Mouse (Mus musculus) T-helper 17 cell (primary cell): ENCODE measurements at regions not wholly inside any gene's neighbourhood (a gene's known extent, or its start where the extent isn't known, plus 50 kb on each side); places are given as distances from the start of the nearest gene placed in this dataset.

Experiments used
- in situ Hi-C, 2 experiments: fragments of 300-600 bp; cut with MboI, MseI; formaldehyde crosslinking; loops; 1 replicate in 1 of 2; 2 replicates in 1 of 2; pipeline ENCODE4 v1.15.1; 2025; ENCODE audit warnings: high pct_unique_total_duplicates in 2 of 2

- in situ Hi-C loops = loop anchor here in 1 of 2 experiments (10.0 kb wide), 1 partner anchor 314 kb away; no protein-coding TSS in a partner anchor
Observed at GRCm38 (mm10) chr10:38288689-38289283, 532.8 kb downstream of the Rfpl4b start.

GRCm38 (mm10) chr10:38269136-38269535 lies 552.4 kb downstream of the Rfpl4b start:
- in situ Hi-C loops = loop anchor here in 1 of 2 experiments (10.0 kb wide), 1 partner anchor 1204 kb away; no protein-coding TSS in a partner anchor

- in situ Hi-C loops = loop anchor here in 1 of 2 experiments (10.0 kb wide), 1 partner anchor 1201 kb away; no protein-coding TSS in a partner anchor
Observed at GRCm38 (mm10) chr10:38265564-38265963, 556.0 kb downstream of the Rfpl4b start.

GRCm38 (mm10) chr10:38246821-38247220 lies 574.8 kb downstream of the Rfpl4b start:
- in situ Hi-C loops = no loop called here
